Mouse (Mus musculus) limb, embryonic 14.5 days (tissue): ENCODE measurements at regions not wholly inside any gene's neighbourhood (a gene's known extent, or its start where the extent isn't known, plus 50 kb on each side); places are given as distances from the start of the nearest gene placed in this dataset.

Experiments used
- ATAC-seq: fragments of 200-750 bp; cut with Nextera tagmentation; 2 replicates; pipeline ENCODE4 v1.8.0; 2017; ENCODE audit warnings: low read depth, moderate number of reproducible peaks, moderate TSS enrichment; ENCODE audit not compliant: low FRiP score
- DNase-seq: peaks from one replicate; pipeline ENCODE4 v3.0.0-alpha.2; 2015; ENCODE audit warnings: low spot score
- H3K27ac ChIP-seq: fragments of 300-500 bp; sonication (generic); replicated peaks from 2 replicates; pipeline ENCODE4 v1.5.1; 2014; ENCODE audit warnings: low read depth, mild to moderate bottlenecking, low read length, moderate library complexity, mixed read lengths
- H3K27me3 ChIP-seq: fragments of 300-500 bp; sonication (generic); 2 replicates; pipeline ENCODE4 v1.6.1; 2014; ENCODE audit warnings: low read length, mixed read lengths; ENCODE audit not compliant: control insufficient read depth, insufficient read depth
- H3K36me3 ChIP-seq: fragments of 300-500 bp; sonication (generic); 2 replicates; pipeline ENCODE4 v1.6.1; 2014; ENCODE audit warnings: mild to moderate bottlenecking, low read length, moderate library complexity, mixed read lengths; ENCODE audit not compliant: control insufficient read depth, insufficient read depth
- H3K4me1 ChIP-seq: fragments of 300-500 bp; sonication (generic); 2 replicates; pipeline ENCODE4 v1.6.1; 2014; ENCODE audit warnings: antibody characterized with exemption, low read length, mixed read lengths; ENCODE audit not compliant: control insufficient read depth, insufficient read depth
- H3K4me2 ChIP-seq: fragments of 300-500 bp; sonication (generic); replicated peaks from 2 replicates; pipeline ENCODE4 v1.6.1; 2014; ENCODE audit warnings: low read depth, mild to moderate bottlenecking, low read length, moderate library complexity; ENCODE audit not compliant: severe bottlenecking
- H3K4me3 ChIP-seq: fragments of 300-500 bp; sonication (generic); replicated peaks from 2 replicates; pipeline ENCODE4 v1.5.1; 2014; ENCODE audit warnings: low read length
- H3K9ac ChIP-seq: fragments of 300-500 bp; sonication (generic); 2 replicates; pipeline ENCODE4 v1.6.1; 2014; ENCODE audit warnings: mild to moderate bottlenecking, low read depth, low read length, moderate library complexity; ENCODE audit not compliant: severe bottlenecking
- H3K9me3 ChIP-seq: fragments of 300-500 bp; sonication (generic); 2 replicates; pipeline ENCODE4 v1.6.1; 2016; ENCODE audit warnings: low read length; ENCODE audit not compliant: control insufficient read depth
- POLR2A ChIP-seq: fragments of 200-500 bp; IDR thresholded peaks from 2 replicates; pipeline ENCODE4 v1.8.0; 2012; ENCODE audit warnings: inconsistent platforms, mild to moderate bottlenecking, moderate library complexity, borderline replicate concordance; ENCODE audit not compliant: insufficient read depth, insufficient read length; ENCODE audit errors: extremely low read depth
- WGBS: fragments of 180-500 bp; shearing (Covaris S2); extraction: QIAGEN DNeasy Blood & Tissue Kit; methylation state at CpG from one replicate; pipeline ENCODE4 v1.1.7; 2014; 5-methylcytosine and 5-hydroxymethylcytosine counted together

DNA sequence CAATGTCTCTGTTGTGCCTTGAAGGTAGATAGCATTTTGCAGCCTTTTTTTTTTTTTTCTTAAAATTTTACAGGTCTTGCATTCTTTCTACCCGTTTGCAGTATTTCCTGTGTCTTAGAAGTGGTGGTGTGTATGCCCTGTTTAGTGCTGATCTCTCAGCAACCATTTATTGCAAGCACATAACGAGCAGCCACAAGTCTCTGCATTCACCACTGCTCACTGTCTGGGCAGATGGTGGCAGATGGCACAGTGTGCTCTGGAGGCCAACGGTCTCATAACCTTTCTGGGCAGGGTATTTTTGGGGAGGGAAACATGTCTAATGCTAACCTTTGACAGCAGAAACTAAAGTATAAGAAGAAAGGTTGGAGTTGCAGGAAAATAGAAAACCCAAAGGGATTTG lies 266.1 kb upstream of the Ptger4 start:
- Histone ChIP-seq H3K27me3 (no peaks in the 10 kb centered on the region), H3K9ac (no peak overlapping the region), H3K4me2 (no peak overlapping the region), H3K4me3 (no peak overlapping the region), H3K36me3 (no peaks in the 10 kb centered on the region), H3K27ac (no peak overlapping the region), H3K4me1 (peaks cover 5% of the 10 kb centered on the region), H3K9me3 (no peaks in the 10 kb centered on the region)
- no peak for TF ChIP-seq POLR2A
- 24% methylated on average over 3 of the region's 3 CpGs for WGBS
- DNase-seq (no peak), ATAC-seq (no peak)

- Histone ChIP-seq H3K36me3 (no peaks in the 10 kb centered on the region), H3K4me3 (no peak overlapping the region), H3K4me2 (no peak overlapping the region), H3K27me3 (no peaks in the 10 kb centered on the region), H3K27ac (no peak overlapping the region), H3K9ac (no peak overlapping the region), H3K4me1 (peaks cover 5% of the 10 kb centered on the region), H3K9me3 (no peaks in the 10 kb centered on the region)
- WGBS = 80% methylated on average over 3 of the region's 3 CpGs
- DNase-seq (no peak), ATAC-seq (no peak)
- no peak for TF ChIP-seq POLR2A
Measured at GRCm38 (mm10) chr15:5511046-5511445, 267.1 kb upstream of the Ptger4 start.

GRCm38 (mm10) chr15:5512546-5512945 lies 268.6 kb upstream of the Ptger4 start:
- Histone ChIP-seq H3K36me3 (no peaks in the 10 kb centered on the region), H3K4me3 (no peak overlapping the region), H3K9me3 (no peaks in the 10 kb centered on the region), H3K4me2 (no peak overlapping the region), H3K27ac (no peak overlapping the region), H3K9ac (no peak overlapping the region), H3K27me3 (no peaks in the 10 kb centered on the region), H3K4me1 (peaks cover 5% of the 10 kb centered on the region)
- DNase-seq (no peak), ATAC-seq (no peak)
- no peak for TF ChIP-seq POLR2A
- WGBS = 75% methylated on average over 5 of the region's 5 CpGs

DNA sequence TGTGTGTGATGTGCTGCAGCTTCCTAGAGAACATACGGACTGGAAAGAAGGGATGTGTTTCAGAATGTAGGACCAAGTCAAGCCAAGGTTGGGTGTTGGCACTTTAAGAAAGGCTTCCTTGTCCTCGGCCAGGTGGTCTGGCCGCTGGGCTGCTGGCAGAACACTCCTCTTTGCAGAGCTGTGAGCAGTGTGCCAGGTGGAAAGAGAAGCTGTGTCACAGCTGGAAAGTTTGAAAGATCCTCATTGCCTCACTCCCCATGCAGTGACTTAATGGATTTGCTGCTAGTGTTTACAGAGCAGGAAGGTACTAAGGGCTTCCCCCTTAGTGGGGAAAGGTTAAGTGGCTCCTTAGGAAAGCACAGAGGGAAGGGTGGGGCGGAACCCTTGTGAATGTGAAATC lies 269.2 kb upstream of the Ptger4 start:
- Histone ChIP-seq H3K4me1 (peaks cover 5% of the 10 kb centered on the region), H3K27me3 (no peaks in the 10 kb centered on the region), H3K9ac (no peak overlapping the region), H3K4me3 (no peak overlapping the region), H3K4me2 (no peak overlapping the region), H3K27ac (no peak overlapping the region), H3K9me3 (no peaks in the 10 kb centered on the region), H3K36me3 (no peaks in the 10 kb centered on the region)
- DNase-seq = peak; percentile 42
- TF ChIP-seq POLR2A = no peak
- ATAC-seq = peak; percentile 70
- 43% methylated on average over 4 of the region's 4 CpGs for WGBS

DNA sequence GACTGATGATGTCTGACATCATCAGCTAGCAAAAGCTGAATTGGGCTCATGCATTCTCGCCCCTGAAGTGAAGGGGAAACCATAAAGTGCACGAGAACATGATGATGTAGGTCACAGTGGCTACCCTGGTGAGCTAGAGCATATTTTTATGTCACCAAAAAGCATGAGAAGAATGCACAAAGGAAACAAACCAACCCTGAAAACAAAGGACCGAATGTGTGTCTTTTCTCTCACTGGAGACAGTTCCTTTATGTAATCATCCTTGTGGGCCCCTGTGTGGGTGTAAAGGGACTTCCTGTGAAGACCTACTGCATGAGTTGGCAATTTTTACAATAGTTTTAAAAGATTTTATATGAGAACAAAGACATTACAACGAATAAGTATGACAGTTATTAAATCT lies 270.2 kb upstream of the Ptger4 start:
- H3K4me1 ChIP-seq = peaks cover 5% of the 10 kb centered on the region

More for the DNA sequence above, 270.2 kb upstream of the Ptger4 start:
- DNase-seq (no peak), ATAC-seq (no peak)
- Histone ChIP-seq H3K36me3 (no peaks in the 10 kb centered on the region), H3K9ac (no peak overlapping the region), H3K4me2 (no peak overlapping the region), H3K27ac (no peak overlapping the region), H3K27me3 (no peaks in the 10 kb centered on the region), H3K9me3 (no peaks in the 10 kb centered on the region), H3K4me3 (no peak overlapping the region)
- TF ChIP-seq POLR2A = no peak
- 50% methylated on average over 4 of the region's 4 CpGs for WGBS
